Mouse (Mus musculus): Measurements from ENCODE around the gene Thap7. TPM values are rescaled to one million over a fixed set of nuclear protein-coding genes. Genes with fewer than 3 reads are reported as not detected.
A peak's percentile ranks its signal among the peaks of the same experiment; 100 is the strongest.
"Not testable (repeated sequence)": the region's sequence is repeated elsewhere in the genome, so short reads cannot be mapped to it uniquely, and the experiment has no call there.

Gene Thap7
- polyA plus RNA-seq, 1 experiment from 2014 or later, result 53.4 TPM

DNA sequence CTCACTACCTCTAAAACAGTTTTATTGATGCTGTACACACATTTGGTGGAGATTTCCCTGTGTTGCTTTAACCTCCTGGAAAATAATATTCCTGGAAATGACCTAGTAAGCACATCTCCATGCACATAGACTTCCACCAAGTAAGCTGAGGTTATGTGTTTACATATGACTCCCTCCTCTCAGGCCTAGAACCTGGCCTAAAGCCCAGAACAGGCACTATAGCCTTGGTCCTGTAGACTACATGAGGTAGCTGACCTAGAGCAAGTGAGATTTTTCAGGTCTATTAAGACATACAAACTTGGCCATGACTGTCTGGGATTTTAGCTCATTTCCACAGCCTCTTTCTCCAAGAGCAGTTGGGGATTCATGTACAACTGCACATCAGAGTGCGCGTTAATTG is 20.8 kb downstream of the Thap7 start:
- peaks cover 10% of the 10 kb centered on the region; the same call in 1 of the 2 replicates for H3K4me1 ChIP-seq (ENCODE audit: insufficient read depth, low read depth, low read length)
- TF ChIP-seq CTCF (IDR thresholded peaks at IDR 0.05), result no peak
- no peak for TF ChIP-seq EP300 (IDR thresholded peaks at IDR 0.05)
- H3K9me3 ChIP-seq (ENCODE audit: low read length), result no peaks in the 10 kb centered on the region
- peaks cover 13% of the 10 kb centered on the region; the same call in 1 of the 2 replicates for H3K36me3 ChIP-seq (ENCODE audit: insufficient read depth, low read length)
- H3K27ac ChIP-seq (ENCODE audit: low read length), result 0 out of 2 replicates have a peak overlapping the region, but pooled peaks have one; percentile 76
- 87% methylated on average over 2 of the region's 2 CpGs for whole genome bisulfite sequencing
- DNase-seq (ENCODE audit: low spot score), result peak; percentile 73
- no peaks in the 10 kb centered on the region for H3K27me3 ChIP-seq (replicated peaks; ENCODE audit: insufficient read depth, low read length)
- peak overlapping the region; percentile 70 for H3K4me2 ChIP-seq (replicated peaks; ENCODE audit: low read depth, low read length)
- no peak overlapping the region for H3K4me3 ChIP-seq (ENCODE audit: low read depth, low read length)
- peak; percentile 51 for ATAC-seq
- H3K9ac ChIP-seq (replicated peaks; ENCODE audit: low read depth), result no peak overlapping the region

DNA sequence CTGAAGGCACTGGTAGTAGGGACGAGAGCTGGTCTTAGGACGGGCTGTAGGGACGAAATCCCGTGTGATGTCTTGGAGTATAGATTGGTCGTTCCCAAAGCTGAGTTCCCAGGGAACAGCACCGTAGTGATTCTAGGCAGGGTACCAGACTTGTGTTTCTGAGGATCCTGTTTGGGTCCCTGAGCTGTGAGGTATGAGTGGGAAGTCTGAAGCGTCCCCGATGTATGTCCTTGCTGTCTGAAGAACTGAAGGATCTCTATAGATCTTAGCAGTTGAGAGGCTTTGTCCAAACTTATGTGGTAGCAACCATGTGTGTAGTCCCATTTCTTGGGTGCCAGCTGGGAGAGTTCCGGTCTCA is 21.7 kb downstream of the Thap7 start:
- H3K27ac ChIP-seq (ENCODE audit: low read length), result peak overlapping the region; percentile 76; the same call in 1 of the 2 replicates
- H3K9me3 ChIP-seq (ENCODE audit: low read length), result no peaks in the 10 kb centered on the region
- H3K4me1 ChIP-seq (ENCODE audit: insufficient read depth, low read depth, low read length), result peaks cover 10% of the 10 kb centered on the region; the same call in 1 of the 2 replicates
- DNase-seq (ENCODE audit: low spot score) (no peak), ATAC-seq (no peak)
- 6% methylated on average over 9 of the region's 9 CpGs for WGBS
- no peak for TF ChIP-seq EP300 (IDR thresholded peaks at IDR 0.05)
- TF ChIP-seq CTCF (IDR thresholded peaks at IDR 0.05), result no peak
- H3K4me3 ChIP-seq (ENCODE audit: low read depth, low read length), result peak overlapping the region; percentile 73
- no peaks in the 10 kb centered on the region for H3K27me3 ChIP-seq (replicated peaks; ENCODE audit: insufficient read depth, low read length)
- H3K36me3 ChIP-seq (ENCODE audit: insufficient read depth, low read length), result peaks cover 13% of the 10 kb centered on the region; the same call in 1 of the 2 replicates
- peak overlapping the region; percentile 70 for H3K4me2 ChIP-seq (replicated peaks; ENCODE audit: low read depth, low read length)
- peak overlapping the region; percentile 64 for H3K9ac ChIP-seq (replicated peaks; ENCODE audit: low read depth)

DNA sequence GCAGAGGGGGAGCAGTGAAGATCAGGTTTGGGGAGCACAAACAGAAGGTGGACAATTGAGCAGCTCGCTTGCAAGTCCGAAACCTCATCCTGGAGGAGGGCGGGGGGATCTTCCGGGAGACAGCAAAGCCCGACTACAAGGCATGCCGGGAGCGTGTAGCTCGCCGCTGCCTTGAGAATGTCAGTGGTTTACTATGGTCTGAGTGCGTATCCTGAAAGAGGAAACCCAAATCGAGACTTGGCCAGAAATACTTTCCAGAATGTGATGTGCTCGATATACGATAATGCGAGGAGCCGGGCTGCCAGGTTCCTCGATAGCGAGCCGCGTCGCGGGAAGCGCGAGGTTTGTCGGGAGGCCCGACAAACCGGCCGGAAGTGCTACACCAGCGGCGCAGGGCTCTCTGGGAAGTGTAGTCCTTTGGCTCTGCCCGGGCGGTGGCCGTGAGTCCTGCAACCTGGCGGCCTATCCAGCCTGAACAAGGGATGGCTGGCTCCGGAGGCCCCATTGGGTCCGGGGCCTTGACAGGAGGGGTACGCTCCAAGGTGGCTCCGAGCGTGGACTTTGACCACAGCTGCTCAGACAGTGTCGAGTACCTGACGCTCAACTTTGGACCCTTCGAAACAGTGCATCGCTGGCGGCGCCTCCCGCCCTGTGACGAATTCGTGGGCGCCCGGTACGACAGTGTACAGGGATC is 22.2 kb downstream of the Thap7 start, which contains the start of gene Lztr1:
Lztr1 (plus strand) TSS at position 143 of the 694 bp plus-strand sequence.
- Histone ChIP-seq H3K9me3 (ENCODE audit: low read length) (no peaks in the 10 kb centered on the region), H3K36me3 (ENCODE audit: insufficient read depth, low read length) (peaks cover 13% of the 10 kb centered on the region; the same call in 1 of the 2 replicates), H3K4me2 (replicated peaks; ENCODE audit: low read depth, low read length) (peak within 1 kb of the TSS; percentile 70), H3K9ac (replicated peaks; ENCODE audit: low read depth) (peak within 1 kb of the TSS; percentile 64), H3K27ac (ENCODE audit: low read length) (peak within 1 kb of the TSS; percentile 76), H3K4me1 (ENCODE audit: insufficient read depth, low read depth, low read length) (peaks cover 10% of the 10 kb centered on the region; the same call in 1 of the 2 replicates), H3K27me3 (replicated peaks; ENCODE audit: insufficient read depth, low read length) (no peaks in the 10 kb centered on the region), H3K4me3 (ENCODE audit: low read depth, low read length) (peak within 1 kb of the TSS; percentile 73)
- peak; percentile 94 for DNase-seq (ENCODE audit: low spot score)
- TF ChIP-seq EP300 (IDR thresholded peaks at IDR 0.05) (no peak), CTCF (IDR thresholded peaks at IDR 0.05) (peak; percentile 25)
- WGBS, result under 1% methylated on average over 50 of the region's 50 CpGs
- ATAC-seq, result peak; percentile 95

DNA sequence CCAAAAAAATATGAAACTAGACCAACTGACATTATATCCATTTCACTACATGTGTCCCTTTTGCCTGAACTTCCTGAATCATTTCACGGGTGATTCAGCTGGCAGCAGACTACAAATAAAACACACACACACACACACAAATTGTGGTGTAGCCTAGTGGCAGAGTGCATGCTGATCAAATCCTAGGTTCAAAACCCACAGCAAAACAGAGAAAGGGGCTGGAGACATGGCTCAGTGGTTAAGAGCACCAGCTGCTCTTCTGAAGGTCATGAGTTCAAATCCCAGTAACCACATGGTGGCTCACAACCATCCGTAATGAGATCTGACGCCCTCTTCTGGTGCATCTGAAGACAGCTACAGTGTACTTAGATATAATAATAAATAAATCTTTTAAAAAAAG is 22.9 kb downstream of the Thap7 start:
- not testable (repeated sequence) for H3K36me3 ChIP-seq (ENCODE audit: insufficient read depth, low read length); H3K9me3 ChIP-seq (ENCODE audit: low read length); H3K27me3 ChIP-seq (replicated peaks; ENCODE audit: insufficient read depth, low read length); DNase-seq (ENCODE audit: low spot score); H3K27ac ChIP-seq (ENCODE audit: low read length)
- TF ChIP-seq CTCF (IDR thresholded peaks at IDR 0.05), result 0 out of 2 replicates have a peak, but pooled peaks have one; percentile 10
- H3K4me1 ChIP-seq (ENCODE audit: insufficient read depth, low read depth, low read length), result peaks cover 10% of the 10 kb centered on the region; the same call in 1 of the 2 replicates
- H3K4me2 ChIP-seq (replicated peaks; ENCODE audit: low read depth, low read length), result peak overlapping the region; percentile 70
- 19% methylated on average over 3 of the region's 3 CpGs for WGBS
- ATAC-seq, result 0 out of 2 replicates have a peak, but pooled peaks have one; percentile 0
- H3K4me3 ChIP-seq (ENCODE audit: low read depth, low read length), result peak overlapping the region; percentile 73
- H3K9ac ChIP-seq (replicated peaks; ENCODE audit: low read depth), result peak overlapping the region; percentile 64; the same call in 1 of the 2 replicates

DNA sequence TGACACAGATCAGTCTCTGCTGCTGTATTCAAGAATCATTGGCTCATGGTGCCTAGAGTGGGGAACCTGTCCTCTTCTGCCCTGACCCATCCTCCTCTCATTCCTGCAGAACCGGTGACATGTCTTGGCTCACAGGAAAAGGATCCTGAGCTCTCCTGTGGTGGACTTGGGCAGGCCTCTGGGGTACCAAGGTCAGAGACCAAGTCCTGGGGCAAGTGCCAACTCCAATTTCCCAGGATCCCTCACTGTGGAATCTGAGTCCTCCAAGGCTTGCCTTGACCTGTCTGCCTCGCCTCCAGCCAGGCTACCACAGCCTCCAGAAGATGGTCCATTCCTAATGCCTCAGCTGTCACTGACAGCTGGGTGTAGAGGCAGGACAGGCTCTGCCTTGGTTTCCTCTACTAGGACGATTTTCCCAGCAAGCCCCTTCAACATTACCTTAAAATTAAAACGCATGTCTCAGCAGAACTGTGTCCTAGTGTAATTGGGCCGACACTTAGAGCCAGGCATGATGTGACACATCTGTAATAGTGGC is 23.9 kb downstream of the Thap7 start:
- 88% methylated on average over 5 of the region's 5 CpGs for WGBS
- DNase-seq (ENCODE audit: low spot score), result no peak
- Histone ChIP-seq H3K27me3 (replicated peaks; ENCODE audit: insufficient read depth, low read length) (no peaks in the 10 kb centered on the region), H3K4me2 (replicated peaks; ENCODE audit: low read depth, low read length) (no peak overlapping the region), H3K36me3 (ENCODE audit: insufficient read depth, low read length) (no peaks in the 10 kb centered on the region), H3K4me1 (ENCODE audit: insufficient read depth, low read depth, low read length) (peaks cover 10% of the 10 kb centered on the region; the same call in 1 of the 2 replicates), H3K9me3 (ENCODE audit: low read length) (no peaks in the 10 kb centered on the region), H3K9ac (replicated peaks; ENCODE audit: low read depth) (no peak overlapping the region), H3K27ac (ENCODE audit: low read length) (no peak overlapping the region), H3K4me3 (ENCODE audit: low read depth, low read length) (no peak overlapping the region)
- no peak for TF ChIP-seq CTCF (IDR thresholded peaks at IDR 0.05)
- TF ChIP-seq EP300 (IDR thresholded peaks at IDR 0.05), result no peak
- no peak for ATAC-seq

DNA sequence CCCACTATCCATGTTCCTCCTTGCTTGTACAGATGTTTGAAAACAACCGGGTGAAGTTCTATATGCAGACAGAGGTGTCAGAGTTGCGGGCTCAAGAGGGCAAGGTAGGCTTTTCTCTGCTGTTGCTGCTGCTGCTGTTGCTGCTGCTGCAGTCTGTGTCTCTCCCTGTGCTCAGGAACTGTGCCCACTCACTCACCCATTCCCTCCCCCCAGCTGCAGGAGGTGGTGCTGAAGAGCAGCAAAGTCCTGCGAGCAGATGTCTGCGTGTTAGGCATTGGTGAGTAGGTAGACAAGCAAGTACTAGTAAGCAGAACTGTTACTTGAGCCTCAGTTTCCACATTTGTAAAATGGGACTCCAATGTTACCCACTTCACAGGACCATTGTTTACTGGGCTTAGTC is 28.3 kb downstream of the Thap7 start:
- Histone ChIP-seq H3K27ac (ENCODE audit: low read length) (no peak overlapping the region), H3K36me3 (ENCODE audit: insufficient read depth, low read length) (no peaks in the 10 kb centered on the region), H3K4me3 (ENCODE audit: low read depth, low read length) (no peak overlapping the region), H3K4me2 (replicated peaks; ENCODE audit: low read depth, low read length) (no peak overlapping the region), H3K4me1 (ENCODE audit: insufficient read depth, low read depth, low read length) (no peaks in the 10 kb centered on the region), H3K9me3 (ENCODE audit: low read length) (no peaks in the 10 kb centered on the region), H3K27me3 (replicated peaks; ENCODE audit: insufficient read depth, low read length) (no peaks in the 10 kb centered on the region), H3K9ac (replicated peaks; ENCODE audit: low read depth) (no peak overlapping the region)
- ATAC-seq (no peak), DNase-seq (ENCODE audit: low spot score) (no peak)
- TF ChIP-seq CTCF (IDR thresholded peaks at IDR 0.05) (no peak), EP300 (IDR thresholded peaks at IDR 0.05) (no peak)
- WGBS, result 64% methylated on average over 4 of the region's 4 CpGs

Measured in lung, postnatal 0 days (tissue).